Mouse (Mus musculus): ENCODE measurements around the gene Plpp1. TPM values are rescaled to one million over a fixed set of nuclear protein-coding genes. Genes with fewer than 3 reads are reported as not detected.

The Plpp1 gene
- polyA plus RNA-seq, 1 experiment = 102 TPM

GRCm38 (mm10) chr13:112772861-112773260 lies 27.7 kb upstream of the Plpp1 start:
- H3K36me3 ChIP-seq (ENCODE audit: control insufficient read depth, insufficient read depth, low read length) = no peaks in the 10 kb centered on the region
- no peaks in the 10 kb centered on the region for H3K27me3 ChIP-seq (ENCODE audit: control insufficient read depth, insufficient read depth, low read length)
- TF ChIP-seq POLR2A (IDR thresholded peaks at IDR 0.05; ENCODE audit: low read depth, low read length) (no peak), CTCF (IDR thresholded peaks at IDR 0.05; ENCODE audit: extremely low read depth, insufficient read length, insufficient replicate concordance, low read depth, low read length) (no peak)
- no peak overlapping the region for H3K4me3 ChIP-seq (ENCODE audit: low read depth, low read length)
- H3K4me1 ChIP-seq (ENCODE audit: control insufficient read depth, insufficient read depth, insufficient read length, low read length) = no peaks in the 10 kb centered on the region; the same call in 1 of the 2 replicates
- no peak overlapping the region for H3K27ac ChIP-seq (ENCODE audit: insufficient read depth, low read depth, low read length)
- WGBS = 76% methylated on average over 14 of the region's 14 CpGs

DNA sequence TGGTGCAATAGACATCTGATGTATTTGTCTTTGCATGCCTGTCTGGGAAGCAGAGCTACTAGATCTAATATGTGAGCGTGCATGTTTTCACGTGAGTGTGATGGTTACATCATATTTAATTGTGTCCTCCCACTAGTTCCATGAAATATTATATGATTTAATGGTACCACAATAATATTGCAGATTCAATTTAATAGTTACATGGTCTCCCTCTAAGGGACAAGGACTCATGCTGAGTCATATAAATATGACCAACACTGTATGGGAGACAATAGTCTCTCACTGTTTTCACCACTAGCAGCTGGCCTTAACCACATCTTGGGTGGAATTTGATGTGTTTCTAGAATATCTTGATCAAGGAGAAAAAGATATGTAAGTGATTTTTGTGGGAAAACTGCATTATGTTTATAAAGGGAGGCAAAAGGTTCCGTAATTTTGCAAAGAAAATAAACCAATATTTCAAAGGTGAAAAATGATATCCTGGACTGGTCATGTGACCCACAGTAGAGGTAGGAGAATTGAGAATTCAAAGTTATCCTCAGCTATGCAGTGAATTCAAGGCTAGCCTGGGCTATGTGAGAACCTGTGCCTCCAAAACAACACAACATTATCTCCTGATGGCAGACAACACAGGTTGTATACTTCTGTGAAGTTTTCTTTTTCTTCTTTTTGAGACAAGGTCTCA lies 26.5 kb upstream of the Plpp1 start:
- TF ChIP-seq CTCF (IDR thresholded peaks at IDR 0.05; ENCODE audit: extremely low read depth, insufficient read length, insufficient replicate concordance, low read depth, low read length) (no peak), POLR2A (IDR thresholded peaks at IDR 0.05; ENCODE audit: low read depth, low read length) (no peak)
- H3K4me3 ChIP-seq (ENCODE audit: low read depth, low read length) = no peak overlapping the region
- no peak overlapping the region for H3K27ac ChIP-seq (ENCODE audit: insufficient read depth, low read depth, low read length)
- H3K27me3 ChIP-seq (ENCODE audit: control insufficient read depth, insufficient read depth, low read length) = no peaks in the 10 kb centered on the region
- WGBS = 90% methylated on average over 3 of the region's 3 CpGs
- H3K36me3 ChIP-seq (ENCODE audit: control insufficient read depth, insufficient read depth, low read length) = no peaks in the 10 kb centered on the region
- H3K4me1 ChIP-seq (ENCODE audit: control insufficient read depth, insufficient read depth, insufficient read length, low read length) = no peaks in the 10 kb centered on the region; the same call in 1 of the 2 replicates

GRCm38 (mm10) chr13:112775856-112776255 lies 24.7 kb upstream of the Plpp1 start:
- 79% methylated on average over 10 of the region's 10 CpGs for WGBS
- TF ChIP-seq POLR2A (IDR thresholded peaks at IDR 0.05; ENCODE audit: low read depth, low read length) (no peak), CTCF (IDR thresholded peaks at IDR 0.05; ENCODE audit: extremely low read depth, insufficient read length, insufficient replicate concordance, low read depth, low read length) (no peak)
- Histone ChIP-seq H3K27me3 (ENCODE audit: control insufficient read depth, insufficient read depth, low read length) (no peaks in the 10 kb centered on the region), H3K4me1 (ENCODE audit: control insufficient read depth, insufficient read depth, insufficient read length, low read length) (no peaks in the 10 kb centered on the region), H3K36me3 (ENCODE audit: control insufficient read depth, insufficient read depth, low read length) (no peaks in the 10 kb centered on the region), H3K4me3 (ENCODE audit: low read depth, low read length) (no peak overlapping the region), H3K27ac (ENCODE audit: insufficient read depth, low read depth, low read length) (no peak overlapping the region)

DNA sequence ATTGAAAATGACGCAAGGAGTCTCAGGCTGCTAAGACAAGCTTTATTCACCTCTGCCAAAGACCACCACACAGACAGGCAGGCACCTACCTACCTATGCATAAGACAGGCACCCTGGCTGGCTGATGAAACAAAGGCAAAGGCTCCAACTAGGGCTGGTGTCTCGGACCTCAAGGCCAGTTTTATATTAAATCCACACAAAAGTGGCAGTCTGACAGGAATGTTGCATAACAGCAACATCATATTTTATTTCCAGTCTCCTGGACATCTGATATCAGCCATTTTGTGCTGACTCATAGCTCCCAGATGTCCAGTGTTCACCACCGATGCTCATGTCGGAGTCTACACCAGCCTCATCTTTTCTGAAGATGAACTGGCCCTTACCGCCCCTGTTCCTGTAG lies 22.2 kb upstream of the Plpp1 start:
- H3K36me3 ChIP-seq (ENCODE audit: control insufficient read depth, insufficient read depth, low read length) = no peaks in the 10 kb centered on the region
- H3K4me1 ChIP-seq (ENCODE audit: control insufficient read depth, insufficient read depth, insufficient read length, low read length) = no peaks in the 10 kb centered on the region
- no peak overlapping the region for H3K27ac ChIP-seq (ENCODE audit: insufficient read depth, low read depth, low read length)
- WGBS = 83% methylated on average over 5 of the region's 5 CpGs
- no peaks in the 10 kb centered on the region for H3K27me3 ChIP-seq (ENCODE audit: control insufficient read depth, insufficient read depth, low read length)
- TF ChIP-seq CTCF (IDR thresholded peaks at IDR 0.05; ENCODE audit: extremely low read depth, insufficient read length, insufficient replicate concordance, low read depth, low read length) (no peak), POLR2A (IDR thresholded peaks at IDR 0.05; ENCODE audit: low read depth, low read length) (no peak)
- no peak overlapping the region for H3K4me3 ChIP-seq (ENCODE audit: low read depth, low read length)

DNA sequence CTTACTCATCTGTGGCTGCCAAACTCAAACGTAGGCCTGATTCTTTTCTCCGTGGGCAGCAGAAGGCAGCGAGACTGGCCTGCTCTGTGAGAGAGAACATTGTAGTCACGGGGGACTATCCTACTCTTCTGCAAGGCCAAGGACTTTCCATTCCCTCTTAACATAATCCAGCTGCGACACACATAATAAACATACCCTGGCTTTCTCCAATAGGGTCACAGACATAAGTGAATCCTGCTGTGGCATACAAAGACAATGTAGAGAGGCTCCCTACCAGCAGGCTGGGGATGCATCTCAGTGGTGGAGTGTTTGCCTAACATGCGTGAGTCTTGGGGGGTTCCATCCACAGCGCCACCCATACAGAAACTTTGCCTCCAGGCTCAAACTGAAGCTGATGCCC lies 15.3 kb upstream of the Plpp1 start:
- Histone ChIP-seq H3K27ac (ENCODE audit: insufficient read depth, low read depth, low read length) (no peak overlapping the region), H3K4me1 (ENCODE audit: control insufficient read depth, insufficient read depth, insufficient read length, low read length) (no peaks in the 10 kb centered on the region), H3K4me3 (ENCODE audit: low read depth, low read length) (no peak overlapping the region), H3K27me3 (ENCODE audit: control insufficient read depth, insufficient read depth, low read length) (no peaks in the 10 kb centered on the region), H3K36me3 (ENCODE audit: control insufficient read depth, insufficient read depth, low read length) (no peaks in the 10 kb centered on the region)
- TF ChIP-seq POLR2A (IDR thresholded peaks at IDR 0.05; ENCODE audit: low read depth, low read length) (no peak), CTCF (IDR thresholded peaks at IDR 0.05; ENCODE audit: extremely low read depth, insufficient read length, insufficient replicate concordance, low read depth, low read length) (no peak)
- 79% methylated on average over 7 of the region's 7 CpGs for WGBS

DNA sequence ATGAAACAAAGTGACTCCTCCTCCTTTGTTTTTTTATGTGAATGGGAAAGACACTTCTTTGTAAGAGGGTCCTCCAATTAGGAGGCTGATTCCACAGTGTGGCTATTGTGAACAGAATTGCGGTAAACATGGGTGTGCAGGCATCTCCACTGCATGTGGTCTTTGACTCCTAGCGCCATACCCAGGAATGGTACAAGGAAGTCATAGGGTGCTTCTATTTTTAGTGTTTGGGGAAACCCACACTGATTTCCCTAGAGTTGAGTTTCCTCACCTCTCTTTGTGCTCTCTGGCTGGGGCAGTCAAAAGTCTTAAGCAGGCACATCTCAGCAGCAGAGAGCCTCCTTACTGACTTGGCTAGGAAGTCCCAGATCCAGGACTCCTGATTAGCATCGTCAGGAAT lies 14.4 kb upstream of the Plpp1 start:
- Histone ChIP-seq H3K27me3 (ENCODE audit: control insufficient read depth, insufficient read depth, low read length) (no peaks in the 10 kb centered on the region), H3K36me3 (ENCODE audit: control insufficient read depth, insufficient read depth, low read length) (no peaks in the 10 kb centered on the region), H3K4me1 (ENCODE audit: control insufficient read depth, insufficient read depth, insufficient read length, low read length) (no peaks in the 10 kb centered on the region), H3K27ac (ENCODE audit: insufficient read depth, low read depth, low read length) (no peak overlapping the region), H3K4me3 (ENCODE audit: low read depth, low read length) (no peak overlapping the region)
- TF ChIP-seq CTCF (IDR thresholded peaks at IDR 0.05; ENCODE audit: extremely low read depth, insufficient read length, insufficient replicate concordance, low read depth, low read length) (no peak), POLR2A (IDR thresholded peaks at IDR 0.05; ENCODE audit: low read depth, low read length) (no peak)
- WGBS = 78% methylated on average over 3 of the region's 3 CpGs

DNA sequence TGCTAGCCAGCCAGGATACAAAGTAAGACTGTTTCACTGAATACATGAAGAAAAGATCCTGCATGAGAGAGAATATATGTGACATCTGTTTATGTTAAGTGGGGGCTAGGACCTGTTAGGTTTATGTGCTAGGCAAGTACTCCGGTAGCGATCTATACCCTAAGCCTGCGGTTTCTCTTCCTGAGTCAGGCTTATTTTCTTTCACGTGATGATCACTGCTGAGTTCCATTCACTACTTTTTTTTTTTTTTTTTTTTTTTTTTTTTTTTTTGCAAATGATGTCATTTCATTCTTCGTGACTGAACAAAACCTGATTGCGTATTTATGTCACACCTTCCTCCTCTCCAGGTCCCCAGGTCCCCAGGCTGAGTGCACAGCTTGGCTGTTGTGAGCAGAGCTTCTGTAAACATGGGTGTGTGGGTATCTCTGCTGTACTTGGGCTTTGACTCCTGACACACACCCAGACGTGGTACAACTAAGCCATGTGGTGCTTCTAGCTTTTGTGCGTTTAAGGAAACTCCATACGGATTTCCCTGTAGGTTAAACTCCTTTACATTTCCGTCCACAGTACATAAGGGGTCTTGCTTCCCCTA lies 13.6 kb upstream of the Plpp1 start:
- WGBS = 61% methylated on average over 10 of the region's 10 CpGs
- TF ChIP-seq CTCF (IDR thresholded peaks at IDR 0.05; ENCODE audit: extremely low read depth, insufficient read length, insufficient replicate concordance, low read depth, low read length) (no peak), POLR2A (IDR thresholded peaks at IDR 0.05; ENCODE audit: low read depth, low read length) (no peak)
- Histone ChIP-seq H3K4me1 (ENCODE audit: control insufficient read depth, insufficient read depth, insufficient read length, low read length) (no peaks in the 10 kb centered on the region), H3K36me3 (ENCODE audit: control insufficient read depth, insufficient read depth, low read length) (no peaks in the 10 kb centered on the region), H3K4me3 (ENCODE audit: low read depth, low read length) (no peak overlapping the region), H3K27me3 (ENCODE audit: control insufficient read depth, insufficient read depth, low read length) (no peaks in the 10 kb centered on the region), H3K27ac (ENCODE audit: insufficient read depth, low read depth, low read length) (no peak overlapping the region)

Data from small intestine, adult 2 months (tissue).